Mouse (Mus musculus): ENCODE results near the gene Tyms.

GRCm38 (mm10) chr5:30014580-30014979 is 58.8 kb downstream of the Tyms start:
- no peak for TF ChIP-seq CTCF (IDR thresholded peaks at IDR 0.05; ENCODE audit: low read depth, low read length)
- TF ChIP-seq EP300 (IDR thresholded peaks at IDR 0.05; ENCODE audit: insufficient read depth, low read depth, low read length), result no peak
- no peak for TF ChIP-seq POLR2A (IDR thresholded peaks at IDR 0.05; ENCODE audit: insufficient read depth, low read length)
